Mouse (Mus musculus) erythroid progenitor cell, adult 5-6 weeks (primary cell): ENCODE results near the gene Iqcf4. TPM values are rescaled to one million over a fixed set of nuclear protein-coding genes. Genes with fewer than 3 reads are reported as not detected.

Source experiments
- ATAC-seq: replicated peaks from 2 replicates; pipeline ENCODE4 v1.8.0; 2016; ENCODE audit warnings: moderate number of reproducible peaks, mild to moderate bottlenecking, moderate TSS enrichment, inconsistent platforms; ENCODE audit not compliant: poor library complexity, low FRiP score, severe bottlenecking
- total RNA-seq, 2 experiments: library from RNA; stranded (forward) in 1 of 2; stranded (reverse) in 1 of 2; fragments of 150-400 nt in 1 of 2; fragments of 186-747, 209-891 nt in 1 of 2; gene quantifications; 2 replicates each; pipeline versions ENCODE4 v1.2.3 to v1.2.4; 2015 to 2017; ENCODE audit warnings: low replicate concordance in 2 of 2

The Iqcf4 gene
- total RNA-seq, 2 experiments from 2014 or later: not detected

DNA sequence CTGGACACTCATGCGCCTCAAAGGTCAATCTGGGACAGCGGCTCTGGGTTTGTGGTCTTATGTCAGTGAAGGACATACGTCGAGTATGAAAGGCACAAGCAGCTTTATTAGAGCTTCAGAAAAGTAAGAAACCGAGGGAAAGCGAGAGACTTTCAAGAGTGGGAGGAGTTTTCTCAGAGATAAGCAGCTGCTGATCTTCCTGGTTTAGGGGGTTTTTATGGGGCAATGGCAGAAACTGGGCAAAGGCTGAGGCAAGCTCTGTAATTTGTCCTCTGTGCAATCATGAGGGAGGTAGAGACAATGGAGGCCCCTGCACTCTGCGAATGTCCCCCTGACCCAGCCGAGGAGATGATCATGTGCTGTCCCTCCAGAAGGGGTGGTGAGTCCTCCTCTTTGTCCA, 50.9 kb downstream of the Iqcf4 start:
- ATAC-seq: no peak

DNA sequence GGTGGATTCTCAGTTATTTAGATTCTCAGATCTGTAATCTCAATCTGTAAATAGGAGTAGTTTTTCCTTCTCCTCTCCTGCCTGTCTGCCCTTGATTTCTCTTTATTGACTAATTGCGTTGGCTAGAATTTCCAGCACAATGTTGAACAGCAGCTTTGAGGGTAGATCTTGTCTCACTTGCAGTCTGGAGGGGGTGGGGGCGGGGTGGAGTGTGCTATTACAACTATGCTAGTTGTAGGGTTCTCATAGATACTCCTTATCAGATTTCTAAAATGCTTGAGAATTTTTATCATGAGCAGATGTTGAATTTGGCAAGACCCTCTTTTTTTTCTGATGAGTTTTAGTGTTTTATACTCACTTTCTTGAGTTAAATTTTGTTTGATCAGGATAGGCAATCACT, 51.4 kb downstream of the Iqcf4 start:
- no peak for ATAC-seq

Other genes starting within 250 kb of the Iqcf4 start
- gene Dusp7, start 202.4 kb downstream of the Iqcf4 start, total RNA-seq (2015; ENCODE audit: low replicate concordance): 13.3 and 19.3 TPM in 2 replicates
- 2.7 and 3.9 TPM in 2 replicates for gene Dusp7, start 202.4 kb downstream of the Iqcf4 start, total RNA-seq (2017; ENCODE audit: low replicate concordance)
- gene Rpl29, start 141.5 kb downstream of the Iqcf4 start, total RNA-seq (2015; ENCODE audit: low replicate concordance): 733 and 902 TPM in 2 replicates
- gene Rpl29, start 141.5 kb downstream of the Iqcf4 start, total RNA-seq (2017; ENCODE audit: low replicate concordance): 361 and 381 TPM in 2 replicates
- gene Acy1, start 132.7 kb downstream of the Iqcf4 start, total RNA-seq (2015; ENCODE audit: low replicate concordance): 2.9 TPM in 1 of 2 replicates, not detected in the other
- 0.30 and 0.39 TPM in 2 replicates for gene Acy1, start 132.7 kb downstream of the Iqcf4 start, total RNA-seq (2017; ENCODE audit: low replicate concordance)
- 1.3 TPM in 1 of 2 replicates, not detected in the other for gene Abhd14b, start 123.5 kb downstream of the Iqcf4 start, total RNA-seq (2015; ENCODE audit: low replicate concordance)
- gene Abhd14b, start 123.5 kb downstream of the Iqcf4 start, total RNA-seq (2017; ENCODE audit: low replicate concordance): 0.91 TPM in 1 of 2 replicates, not detected in the other
- 3.2 and 3.4 TPM in 2 replicates for gene Abhd14a, start 123.3 kb downstream of the Iqcf4 start, total RNA-seq (2015; ENCODE audit: low replicate concordance)
- gene Abhd14a, start 123.3 kb downstream of the Iqcf4 start, total RNA-seq (2017; ENCODE audit: low replicate concordance): 0.77 and 2.0 TPM in 2 replicates
- 9.2 TPM in 1 of 2 replicates, not detected in the other for gene Pcbp4, start 117.7 kb downstream of the Iqcf4 start, total RNA-seq (2015; ENCODE audit: low replicate concordance)
- not detected in 2 replicates for gene Pcbp4, start 117.7 kb downstream of the Iqcf4 start, total RNA-seq (2017; ENCODE audit: low replicate concordance)
- not detected in 2 replicates for gene Gpr62, start 105.1 kb downstream of the Iqcf4 start, total RNA-seq (2015; ENCODE audit: low replicate concordance)
- not detected in 2 replicates for gene Gpr62, start 105.1 kb downstream of the Iqcf4 start, total RNA-seq (2017; ENCODE audit: low replicate concordance)
- not detected in 2 replicates for gene Rrp9, start 95.0 kb downstream of the Iqcf4 start, total RNA-seq (2015; ENCODE audit: low replicate concordance)
- gene Rrp9, start 95.0 kb downstream of the Iqcf4 start, total RNA-seq (2017; ENCODE audit: low replicate concordance): 1.3 and 3.9 TPM in 2 replicates
- 3.2 and 4.2 TPM in 2 replicates for gene Parp3, start 94.0 kb downstream of the Iqcf4 start, total RNA-seq (2015; ENCODE audit: low replicate concordance)
- gene Parp3, start 94.0 kb downstream of the Iqcf4 start, total RNA-seq (2017; ENCODE audit: low replicate concordance): 2.3 and 3.3 TPM in 2 replicates
- not detected in 2 replicates for gene Iqcf1, start 71.0 kb downstream of the Iqcf4 start, total RNA-seq (2015; ENCODE audit: low replicate concordance)
- not detected in 2 replicates for gene Iqcf1, start 71.0 kb downstream of the Iqcf4 start, total RNA-seq (2017; ENCODE audit: low replicate concordance)
- not detected in 2 replicates for gene Iqcf5, start 56.4 kb downstream of the Iqcf4 start, total RNA-seq (2015; ENCODE audit: low replicate concordance)
- gene Iqcf5, start 56.4 kb downstream of the Iqcf4 start, total RNA-seq (2017; ENCODE audit: low replicate concordance): not detected in 2 replicates
- not detected in 2 replicates for gene Iqcf3, start 9.4 kb downstream of the Iqcf4 start, total RNA-seq (2015; ENCODE audit: low replicate concordance)
- gene Iqcf3, start 9.4 kb downstream of the Iqcf4 start, total RNA-seq (2017; ENCODE audit: low replicate concordance): not detected in 2 replicates
- not detected in 2 replicates for gene Iqcf6, start 55.6 kb upstream of the Iqcf4 start, total RNA-seq (2015; ENCODE audit: low replicate concordance)
- gene Iqcf6, start 55.6 kb upstream of the Iqcf4 start, total RNA-seq (2017; ENCODE audit: low replicate concordance): not detected in 2 replicates
- gene Grm2, start 85.1 kb upstream of the Iqcf4 start, total RNA-seq (2015; ENCODE audit: low replicate concordance): not detected in 2 replicates
- not detected in 2 replicates for gene Grm2, start 85.1 kb upstream of the Iqcf4 start, total RNA-seq (2017; ENCODE audit: low replicate concordance)
- 5.0 and 12.2 TPM in 2 replicates for gene Tex264, start 114.9 kb upstream of the Iqcf4 start, total RNA-seq (2015; ENCODE audit: low replicate concordance)
- 1.8 and 23.2 TPM in 2 replicates for gene Tex264, start 114.9 kb upstream of the Iqcf4 start, total RNA-seq (2017; ENCODE audit: low replicate concordance)
- gene Rad54l2, start 218.2 kb upstream of the Iqcf4 start, total RNA-seq (2015; ENCODE audit: low replicate concordance): 4.0 and 4.6 TPM in 2 replicates
- 6.5 and 8.4 TPM in 2 replicates for gene Rad54l2, start 218.2 kb upstream of the Iqcf4 start, total RNA-seq (2017; ENCODE audit: low replicate concordance)